Comparison of ENCODE assay signal across 8 mouse cellular contexts in genomic region chr7:118242309-118242708, GRCm38 (mm10). TPM values are rescaled to one million over a fixed set of nuclear protein-coding genes. Genes with fewer than 3 reads are reported as not detected.
DNase-seq lines count a peak whose midpoint lies in the region; ATAC-seq and TF ChIP-seq lines count a peak whose summit lies in the region.

No protein-coding gene starts in this region.

- WGBS in liver, adult 2 months = 6% methylated on average over 6 of the region's 6 CpGs
- WGBS in embryonic facial prominence, embryonic 13.5 days = 20% methylated on average over 6 of the region's 6 CpGs
- WGBS in intestine, embryonic 16.5 days = 13% methylated on average over 6 of the region's 6 CpGs
- 22% methylated on average over 6 of the region's 6 CpGs for WGBS in neural tube, embryonic 13.5 days

- no peaks in the 10 kb centered on the region for H3K27me3 ChIP-seq in liver, adult 2 months (ENCODE audit: control insufficient read depth, insufficient read depth, low read length)
- no peaks in the 10 kb centered on the region for H3K27me3 ChIP-seq in embryonic facial prominence, embryonic 13.5 days
- no peaks in the 10 kb centered on the region for H3K27me3 ChIP-seq in intestine, embryonic 16.5 days (replicated peaks; ENCODE audit: control insufficient read depth, insufficient read depth, low read length)
- no peaks in the 10 kb centered on the region for H3K27me3 ChIP-seq in neural tube, embryonic 13.5 days

- H3K27ac ChIP-seq in liver, adult 2 months (replicated peaks; ENCODE audit: insufficient read depth, low read depth, low read length) = no peak overlapping the region
- peak overlapping the region; percentile 95; the same call in 1 of the 2 replicates for H3K27ac ChIP-seq in embryonic facial prominence, embryonic 13.5 days
- H3K27ac ChIP-seq in intestine, embryonic 16.5 days (ENCODE audit: low read length) = peak overlapping the region; percentile 99
- peak overlapping the region; percentile 95; the same call in 1 of the 2 replicates for H3K27ac ChIP-seq in neural tube, embryonic 13.5 days (replicated peaks)

- H3K4me2 ChIP-seq in embryonic facial prominence, embryonic 13.5 days = peak overlapping the region; percentile 69
- peak overlapping the region; percentile 65 for H3K4me2 ChIP-seq in intestine, embryonic 16.5 days (ENCODE audit: low read depth, low read length)
- peak overlapping the region; percentile 83 for H3K4me2 ChIP-seq in neural tube, embryonic 13.5 days

- no peaks in the 10 kb centered on the region for H3K36me3 ChIP-seq in liver, adult 2 months (ENCODE audit: control insufficient read depth, insufficient read depth, low read length)
- H3K36me3 ChIP-seq in embryonic facial prominence, embryonic 13.5 days = no peaks in the 10 kb centered on the region
- H3K36me3 ChIP-seq in intestine, embryonic 16.5 days (ENCODE audit: control insufficient read depth, insufficient read depth, low read length) = no peaks in the 10 kb centered on the region
- H3K36me3 ChIP-seq in neural tube, embryonic 13.5 days = no peaks in the 10 kb centered on the region

- H3K4me3 ChIP-seq in liver, adult 2 months (ENCODE audit: insufficient read depth, low read depth, low read length) = peak overlapping the region; percentile 88
- peak overlapping the region; percentile 99 for H3K4me3 ChIP-seq in embryonic facial prominence, embryonic 13.5 days
- H3K4me3 ChIP-seq in intestine, embryonic 16.5 days (ENCODE audit: low read length) = peak overlapping the region; percentile 99
- H3K4me3 ChIP-seq in neural tube, embryonic 13.5 days = peak overlapping the region; percentile 97

- H3K9me3 ChIP-seq in embryonic facial prominence, embryonic 13.5 days = no peaks in the 10 kb centered on the region
- H3K9me3 ChIP-seq in intestine, embryonic 16.5 days (ENCODE audit: control insufficient read depth, low read length) = no peaks in the 10 kb centered on the region
- no peaks in the 10 kb centered on the region for H3K9me3 ChIP-seq in neural tube, embryonic 13.5 days

- no peak for ATAC-seq in embryonic facial prominence, embryonic 13.5 days (ENCODE audit: insufficient number of reproducible peaks, insufficient read depth, low FRiP score, low TSS enrichment, low read depth)
- ATAC-seq in intestine, embryonic 16.5 days = no peak
- ATAC-seq in neural tube, embryonic 13.5 days (ENCODE audit: low read depth) = no peak

- no peak for TF ChIP-seq POLR2A in liver, adult 2 months (IDR thresholded peaks at IDR 0.05; ENCODE audit: extremely low read depth, insufficient read depth, low read length)

- H3K4me1 ChIP-seq in liver, adult 2 months (ENCODE audit: control insufficient read depth, insufficient read depth, low read length) = peaks cover 10% of the 10 kb centered on the region
- peaks cover 12% of the 10 kb centered on the region for H3K4me1 ChIP-seq in embryonic facial prominence, embryonic 13.5 days
- H3K4me1 ChIP-seq in intestine, embryonic 16.5 days (ENCODE audit: control insufficient read depth, insufficient read depth, low read length) = peaks cover 3% of the 10 kb centered on the region; the same call in 1 of the 2 replicates
- H3K4me1 ChIP-seq in neural tube, embryonic 13.5 days (replicated peaks) = peaks cover 27% of the 10 kb centered on the region

- peak; percentile 40 for DNase-seq in liver, adult 2 months (ENCODE audit: extremely low read depth, low read depth, low spot score)
- DNase-seq in liver = no peak
- DNase-seq in layer of hippocampus, postnatal 25 days (ENCODE audit: extremely low spot score in 1 of 2, low spot score in 1 of 2) = no peak
- DNase-seq in kidney, postnatal 10 days = no peak
- no peak for DNase-seq in adrenal gland, adult (ENCODE audit: inconsistent age in 2 of 2, low spot score in 1 of 2)

- no peak for TF ChIP-seq CTCF in liver, adult 2 months (IDR thresholded peaks at IDR 0.05; ENCODE audit: low read depth, low read length)

- peaks cover 6% of the 10 kb centered on the region; the same call in 1 of the 2 replicates for H3K79me2 ChIP-seq in liver, adult 2 months (ENCODE audit: control insufficient read depth, insufficient read depth, low read length)

- peak overlapping the region; percentile 97; the same call in 1 of the 2 replicates for H3K9ac ChIP-seq in liver, adult 2 months (ENCODE audit: low read depth, low read length)
- H3K9ac ChIP-seq in embryonic facial prominence, embryonic 13.5 days = peak overlapping the region; percentile 99
- H3K9ac ChIP-seq in intestine, embryonic 16.5 days (ENCODE audit: low read depth, low read length) = peak overlapping the region; percentile 99
- H3K9ac ChIP-seq in neural tube, embryonic 13.5 days = peak overlapping the region; percentile 97

RNA-seq across cellular contexts. Expression of gene Smg1, which starts 1.2 kb away (rescaled TPM):
- total RNA-seq in liver, adult 2 months (2014; rRNA removed) = 27.9 and 33.3 TPM in 2 replicates
- polyA plus RNA-seq in liver, adult 2 months (2012; rRNA removed) = 5.5 and 5.7 TPM in 2 replicates
- polyA plus RNA-seq in embryonic facial prominence, embryonic 13.5 days (2015; fragmentation: Nextera tagmentation; extraction: Ambion mirVana) = 23.6 and 25.1 TPM in 2 replicates
- polyA plus RNA-seq in intestine, embryonic 16.5 days (2015; fragmentation: Nextera tagmentation; extraction: Ambion mirVana) = 10.1 and 10.8 TPM in 2 replicates
- polyA plus RNA-seq in neural tube, embryonic 13.5 days (2015; fragmentation: Nextera tagmentation; extraction: Ambion mirVana) = 16.2 and 17.0 TPM in 2 replicates
- 10 to 100 TPM; 60.3 to 82.2 TPM for total RNA-seq in layer of hippocampus, postnatal 25 days (2021)
